Mouse (Mus musculus): ENCODE results near the gene Grhpr. TPM values are rescaled to one million over a fixed set of nuclear protein-coding genes. Genes with fewer than 3 reads are reported as not detected.
A peak's percentile ranks its signal among the peaks of the same experiment; 100 is the strongest.
"Not testable (repeated sequence)": the region's sequence is repeated elsewhere in the genome, so short reads cannot be mapped to it uniquely, and the experiment has no call there.

Grhpr gene
- total RNA-seq, 2 experiments from 2014 or later = 2.8 to 7.0 TPM

DNA sequence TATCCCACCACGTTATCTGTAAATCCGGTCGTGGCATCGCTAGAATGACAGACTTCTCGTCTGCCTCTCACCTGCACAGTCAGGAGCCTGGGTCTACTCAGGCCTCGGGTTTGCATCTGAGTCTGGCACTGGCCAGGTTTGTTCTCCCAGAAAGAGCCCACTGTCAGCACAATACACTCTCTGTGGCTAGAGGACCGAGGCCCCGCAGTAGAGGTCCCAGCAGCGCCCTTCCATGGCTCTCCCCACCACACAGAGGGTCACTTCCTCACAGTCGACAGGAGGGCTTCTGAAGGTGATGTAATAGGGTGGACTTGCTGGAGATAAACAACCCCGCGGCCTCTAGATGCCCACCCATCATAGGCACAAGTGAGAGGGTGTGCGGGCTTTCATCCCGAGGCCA lies 7.3 kb upstream of the Grhpr start:
- ATAC-seq (ENCODE audit: poor library complexity, severe bottlenecking) = no peak

DNA sequence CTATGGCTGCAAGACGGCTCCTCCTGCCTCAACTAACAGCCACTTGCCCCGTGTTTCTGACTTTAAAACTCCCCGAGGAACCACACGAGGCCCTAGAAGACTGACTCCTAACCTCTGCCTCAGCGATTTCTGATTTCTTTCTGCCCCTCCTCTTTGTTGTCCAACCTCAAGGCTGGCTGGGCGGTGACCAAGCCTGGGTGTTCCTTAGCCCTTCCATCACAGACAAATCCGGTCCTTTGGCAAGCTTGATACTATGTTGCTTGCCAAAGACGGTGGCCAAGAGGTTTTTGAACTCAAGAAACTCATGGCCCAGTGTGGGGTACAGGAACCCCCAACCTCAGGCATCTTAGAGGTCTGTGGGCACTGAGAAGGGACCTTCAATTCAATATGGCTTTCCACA lies 6.9 kb upstream of the Grhpr start:
- ATAC-seq (ENCODE audit: poor library complexity, severe bottlenecking) = no peak

DNA sequence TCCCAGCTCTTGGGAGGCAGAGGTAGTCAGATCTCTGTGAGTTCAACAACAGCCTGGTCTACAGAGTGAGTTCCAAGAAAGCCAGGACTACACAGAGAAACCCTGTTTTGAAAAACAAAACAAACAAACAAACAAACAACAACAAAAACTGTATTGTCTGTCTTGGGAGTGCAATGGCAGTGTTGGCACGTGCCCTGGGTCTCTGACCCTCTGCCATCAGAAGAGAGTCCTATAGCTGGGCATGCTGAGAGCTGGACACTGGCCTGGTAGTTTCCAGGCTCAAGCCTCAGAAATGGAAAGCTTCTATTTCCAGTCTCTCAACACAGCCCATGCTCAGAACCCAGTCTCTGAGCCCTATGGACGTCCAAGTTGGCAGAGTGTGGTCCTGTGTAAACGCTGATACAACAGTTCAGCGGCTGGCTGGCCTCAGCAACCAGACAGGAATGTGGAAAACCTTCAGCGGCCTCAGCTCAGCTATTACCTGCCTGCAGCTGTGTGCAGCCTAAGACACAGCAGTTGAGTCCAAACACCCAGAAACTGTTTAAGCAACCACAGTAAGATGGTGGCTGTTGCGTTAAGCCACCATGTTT lies 5.1 kb upstream of the Grhpr start:
- no peak for ATAC-seq (ENCODE audit: poor library complexity, severe bottlenecking)

DNA sequence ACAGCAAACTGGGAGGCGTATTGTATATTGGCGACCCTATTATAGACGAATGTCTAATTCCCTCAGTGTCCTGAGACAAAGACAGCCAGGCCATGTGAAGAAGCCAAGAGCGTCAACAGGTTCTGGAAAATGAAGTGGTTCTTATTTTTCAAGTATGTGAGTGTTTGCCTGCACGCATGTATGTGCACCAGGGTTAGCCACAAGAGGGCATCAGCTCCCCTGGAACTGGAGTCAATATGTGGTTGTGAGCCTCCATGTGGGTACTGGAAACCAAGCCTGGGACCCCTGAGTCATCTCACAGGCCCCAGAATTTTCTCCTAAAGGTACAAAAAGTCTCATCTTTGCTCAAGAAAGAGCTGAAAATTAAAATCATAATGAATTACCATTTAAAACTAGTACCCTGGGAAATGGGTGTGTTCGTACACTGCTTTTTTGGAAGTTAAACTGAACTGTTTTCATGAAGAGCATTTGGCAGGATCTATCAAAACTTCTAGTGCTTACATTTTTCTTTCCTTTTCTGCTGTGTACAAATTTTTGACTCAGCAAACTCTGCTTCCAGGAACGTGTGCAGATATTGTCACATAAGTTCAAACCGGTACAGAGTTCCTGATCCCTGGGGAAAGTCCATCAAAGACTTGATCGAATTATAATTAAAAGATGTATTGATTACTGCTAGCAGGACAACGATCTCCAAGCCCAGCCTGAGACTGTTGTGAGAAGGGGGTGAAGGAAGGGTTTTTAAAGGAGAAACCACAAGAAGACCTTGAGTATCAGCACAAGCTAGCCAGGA lies 4.1 kb upstream of the Grhpr start:
- ATAC-seq (ENCODE audit: poor library complexity, severe bottlenecking) = no peak

DNA sequence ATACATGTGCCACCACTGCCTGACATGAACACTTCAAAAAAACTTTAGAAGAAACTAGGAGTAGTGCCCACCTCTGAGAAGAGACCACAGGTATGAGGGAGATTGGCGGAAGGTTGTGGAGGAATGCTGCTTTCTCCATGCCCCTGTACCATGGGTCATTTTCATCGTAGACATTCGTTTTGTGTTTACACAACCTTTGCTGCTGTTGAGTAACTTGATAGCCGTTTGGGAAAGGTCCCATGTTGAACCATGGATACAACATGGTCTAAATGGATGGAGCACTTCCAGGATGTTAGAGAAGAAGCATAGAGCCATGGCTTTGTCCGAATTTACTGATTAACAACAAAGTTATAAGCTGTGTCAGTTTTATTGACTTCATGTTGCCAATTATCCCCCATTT lies 3.0 kb upstream of the Grhpr start:
- no peak for ATAC-seq (ENCODE audit: poor library complexity, severe bottlenecking)

DNA sequence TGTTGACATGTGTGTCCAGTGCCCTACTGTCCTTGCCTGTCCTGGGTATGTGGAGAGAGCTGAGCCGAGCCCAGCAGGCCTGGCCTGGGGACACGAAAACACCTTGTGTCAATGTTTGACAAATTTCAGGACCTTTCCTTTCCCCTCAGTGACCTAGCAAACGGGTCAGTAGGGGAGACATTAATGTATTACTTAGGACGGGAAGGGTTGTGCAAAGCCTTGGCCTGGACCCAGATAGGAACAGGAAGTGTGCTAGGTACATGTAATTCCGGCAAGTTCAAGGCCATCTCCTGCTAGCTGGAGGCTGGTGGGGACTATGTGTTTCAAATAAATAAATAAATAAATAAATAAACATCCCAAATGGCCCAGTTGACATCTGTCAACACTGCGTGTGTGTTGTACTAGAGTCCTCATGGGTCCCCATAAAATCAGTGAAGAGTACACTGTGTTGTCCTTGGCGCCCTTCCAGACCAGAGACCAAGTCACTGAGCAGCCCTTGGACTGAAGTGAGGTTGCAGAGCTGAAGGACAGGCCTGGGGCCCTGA lies 1.3 kb upstream of the Grhpr start:
- no peak for ATAC-seq (ENCODE audit: poor library complexity, severe bottlenecking)

DNA sequence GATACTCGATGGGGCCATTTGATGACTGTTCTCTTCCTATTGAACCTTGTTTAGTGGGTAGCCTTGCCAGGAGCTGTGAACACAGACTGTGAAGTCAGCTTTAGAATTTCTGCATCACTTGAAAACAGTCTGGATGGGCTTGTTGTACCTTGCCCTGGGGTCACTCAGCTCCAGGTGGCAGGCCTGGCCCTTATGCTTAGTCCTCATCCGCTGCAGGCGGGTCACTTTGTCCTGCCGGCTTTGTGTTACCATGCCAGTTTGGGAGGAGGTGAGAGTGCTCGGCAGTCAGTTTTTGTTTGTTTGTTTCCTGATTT lies 736 bp downstream of the Grhpr start:
- ATAC-seq (ENCODE audit: poor library complexity, severe bottlenecking) = no peak

DNA sequence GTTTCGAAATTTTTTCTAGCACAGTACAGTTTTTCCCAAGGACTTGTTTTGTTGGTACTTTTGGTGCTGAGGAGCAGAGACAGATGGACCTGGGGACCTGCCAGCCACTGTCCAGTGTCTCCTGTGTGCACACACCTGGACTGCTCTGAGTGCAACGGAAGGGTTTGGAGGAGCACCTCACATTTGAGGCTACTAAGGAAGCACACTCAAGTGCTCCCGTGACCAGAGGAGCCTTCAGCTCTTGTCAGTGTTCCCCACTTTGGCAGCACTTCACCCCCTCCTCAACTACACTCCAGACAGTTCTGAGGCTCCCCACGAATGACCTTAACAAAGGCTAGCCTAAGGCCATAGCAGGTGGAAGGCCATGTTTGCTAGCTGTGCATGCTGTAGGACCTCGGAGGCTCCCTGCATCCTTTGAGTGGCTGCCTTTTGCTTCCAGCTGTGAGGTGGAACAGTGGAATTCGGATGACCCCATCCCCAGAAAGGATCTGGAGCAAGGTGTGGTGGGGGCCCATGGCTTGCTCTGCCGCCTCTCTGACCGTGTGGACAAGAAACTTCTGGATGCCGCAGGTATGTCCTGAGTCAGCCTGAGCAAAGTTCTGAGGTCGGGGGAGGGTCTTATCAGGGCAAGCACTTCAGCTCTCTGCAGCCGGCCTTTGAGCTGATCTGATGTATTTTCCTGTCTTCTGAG lies 1.4 kb downstream of the Grhpr start:
- no peak for ATAC-seq (ENCODE audit: poor library complexity, severe bottlenecking)

DNA sequence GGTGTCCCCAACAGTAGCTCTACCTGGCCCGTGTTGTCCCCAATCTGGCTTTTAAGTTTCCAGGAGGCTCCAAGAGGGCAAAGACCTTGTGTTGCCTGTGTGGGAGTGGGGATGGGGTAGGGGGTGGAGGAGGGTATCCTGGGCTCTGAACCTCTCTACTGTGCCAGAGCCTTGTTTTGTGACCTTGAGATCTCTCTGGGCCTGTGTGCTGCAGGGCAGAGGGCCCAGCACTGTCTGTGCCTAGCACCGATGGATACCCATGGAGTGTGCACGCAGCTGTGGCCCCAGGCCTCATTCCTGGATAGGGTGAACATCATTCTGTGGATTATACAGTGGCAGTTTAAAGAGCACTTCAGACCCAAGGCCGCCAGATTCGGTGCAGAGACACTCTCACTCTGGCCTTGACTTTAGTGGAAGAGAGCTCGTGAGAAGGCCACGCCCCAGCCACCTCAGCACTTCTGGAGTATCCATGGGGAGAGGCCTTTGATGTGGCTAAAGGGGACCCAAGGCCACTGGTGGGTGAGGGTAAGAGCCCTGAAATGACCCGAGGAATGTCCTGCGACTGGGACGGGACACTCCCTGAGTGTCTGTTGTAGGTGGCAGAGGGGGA lies 2.0 kb downstream of the Grhpr start:
- ATAC-seq (ENCODE audit: poor library complexity, severe bottlenecking) = no peak

DNA sequence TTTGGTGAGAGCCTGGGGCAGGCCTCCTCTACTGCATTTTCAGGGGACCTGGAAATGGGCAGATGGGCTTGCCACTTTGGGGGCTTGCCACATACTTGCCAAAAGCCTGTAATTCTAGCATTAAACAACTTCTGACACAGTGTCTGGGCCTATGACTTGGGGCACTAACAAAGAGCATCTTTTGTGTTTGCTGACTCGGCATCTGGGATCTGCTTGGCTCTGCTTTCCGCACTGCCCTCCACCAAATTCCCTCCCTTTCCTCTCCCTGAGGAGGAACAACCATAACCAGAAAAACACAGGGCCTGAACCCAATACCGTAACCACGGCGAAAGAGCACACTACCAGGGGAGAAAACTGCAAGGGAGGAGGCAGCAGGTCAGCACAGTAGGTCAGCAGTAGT lies 9.4 kb downstream of the Grhpr start:
- no peak for ATAC-seq (ENCODE audit: poor library complexity, severe bottlenecking)

DNA sequence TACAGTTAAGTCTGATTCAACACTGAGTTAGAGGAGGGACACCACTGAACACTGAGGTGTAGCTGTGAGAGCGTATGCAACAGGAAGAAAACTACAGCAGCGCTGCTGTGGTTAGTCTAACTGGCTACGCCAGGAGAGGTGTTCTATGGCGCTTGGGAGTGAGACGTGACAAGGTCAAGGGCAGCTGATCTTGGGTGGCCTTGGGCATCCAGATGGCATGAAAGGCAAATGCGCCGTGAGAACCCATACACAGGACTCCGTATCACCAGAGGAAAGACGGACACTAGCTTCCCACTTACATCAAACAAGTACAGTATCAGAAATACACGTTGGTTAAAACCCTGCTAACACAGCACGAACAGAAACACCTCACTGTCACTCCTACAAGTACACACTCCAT lies 11.1 kb downstream of the Grhpr start:
- not testable (repeated sequence) for ATAC-seq (ENCODE audit: poor library complexity, severe bottlenecking)

DNA sequence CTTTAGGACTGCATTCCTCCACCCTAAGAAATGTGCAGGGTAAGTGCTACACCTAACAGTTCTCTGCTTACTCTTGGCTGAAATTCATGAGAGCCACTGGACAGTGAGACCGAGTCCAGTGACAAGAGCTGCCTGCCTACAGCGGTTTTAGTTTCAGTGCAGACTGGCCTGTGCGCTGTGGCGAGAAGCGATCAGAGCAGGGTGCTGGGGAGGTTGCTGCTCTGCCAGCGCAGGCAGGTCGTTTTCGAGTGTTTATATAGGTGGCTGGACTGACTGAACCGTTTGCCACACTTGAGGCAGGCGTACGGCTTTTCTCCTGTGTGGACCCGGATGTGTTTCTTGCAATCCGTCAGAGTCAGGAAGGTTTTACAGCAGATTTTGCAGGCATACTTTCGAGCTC lies 12.0 kb downstream of the Grhpr start:
- not testable (repeated sequence) for ATAC-seq (ENCODE audit: poor library complexity, severe bottlenecking)

DNA sequence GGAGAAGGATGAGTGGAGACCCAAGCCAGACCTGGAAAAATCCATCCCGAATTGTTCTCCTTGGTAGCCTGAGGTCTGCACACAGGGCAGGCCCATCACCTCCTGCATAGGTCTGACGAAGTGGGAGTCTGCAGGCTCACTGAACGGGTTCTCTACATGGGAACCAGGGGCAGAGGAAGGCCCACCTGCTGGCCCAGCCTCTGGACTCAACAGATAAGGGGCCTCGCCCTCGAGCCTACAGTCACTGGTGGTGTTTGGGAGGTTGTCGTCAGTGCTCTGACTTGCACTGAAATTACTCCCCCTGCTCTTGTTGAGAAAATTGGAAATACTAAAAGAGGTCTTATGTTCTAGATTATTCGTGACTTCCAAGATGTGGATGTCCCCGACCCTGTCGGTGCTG lies 12.7 kb downstream of the Grhpr start:
- peak; percentile 38; the same call in 1 of the 2 replicates for ATAC-seq (ENCODE audit: poor library complexity, severe bottlenecking)

DNA sequence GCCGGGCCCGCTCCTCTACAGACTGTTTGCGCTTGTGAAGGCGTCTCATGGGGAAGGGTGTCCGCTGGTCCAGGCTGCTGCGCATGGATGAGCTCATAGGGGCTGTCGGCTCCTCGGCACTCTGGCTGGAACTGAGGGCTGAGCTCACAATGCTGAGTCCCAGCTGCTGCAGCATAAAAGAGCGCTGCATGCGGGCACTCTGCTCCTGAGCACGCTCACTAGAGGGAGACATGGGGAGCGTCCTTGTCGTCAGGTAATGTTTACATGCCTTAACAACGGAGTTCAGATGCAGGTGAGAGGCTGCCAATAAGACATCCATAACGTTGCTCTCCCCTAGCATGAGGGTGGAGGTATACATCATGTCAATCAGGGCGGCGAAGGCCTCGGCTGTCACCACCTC lies 13.6 kb downstream of the Grhpr start:
- ATAC-seq (ENCODE audit: poor library complexity, severe bottlenecking) = no peak

DNA sequence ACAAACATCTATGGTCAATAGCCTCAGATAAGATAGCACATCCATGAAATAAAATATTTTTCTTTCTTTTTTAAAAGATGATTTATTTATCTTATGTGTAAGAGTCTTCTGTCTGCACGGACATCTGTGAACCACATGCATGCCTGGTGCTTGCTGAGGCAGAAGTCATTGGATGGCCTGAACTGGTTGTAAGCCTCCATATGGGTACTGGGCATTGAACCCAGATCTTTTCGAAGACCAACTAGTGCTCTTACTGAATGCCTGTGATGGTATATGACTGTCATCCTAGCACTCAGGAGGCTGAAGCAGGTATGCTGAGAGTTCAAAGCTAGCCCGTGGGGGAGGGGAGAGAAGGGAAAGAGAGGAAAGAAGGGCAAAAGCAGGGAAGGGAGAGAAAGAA lies 16.9 kb downstream of the Grhpr start:
- ATAC-seq (ENCODE audit: poor library complexity, severe bottlenecking) = no peak

DNA sequence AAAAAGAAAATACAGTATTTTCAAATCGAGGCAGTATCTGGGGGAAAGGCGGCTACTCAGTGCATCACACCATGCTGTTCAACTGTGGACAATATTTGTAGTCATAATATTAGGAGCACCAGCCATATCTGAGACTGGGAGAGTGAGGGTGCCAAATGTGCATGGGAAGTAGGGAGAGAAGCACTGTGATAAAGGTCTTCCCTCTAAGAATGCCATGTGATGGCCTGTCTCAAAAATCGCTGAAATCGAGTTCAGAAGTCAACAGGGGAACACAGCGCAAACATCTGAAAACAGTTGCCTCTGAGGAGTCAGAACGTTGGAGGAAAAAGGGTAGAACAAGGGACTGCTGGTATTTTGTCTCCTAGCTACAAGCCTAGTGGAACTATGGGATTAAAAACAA lies 18.8 kb downstream of the Grhpr start:
- ATAC-seq (ENCODE audit: poor library complexity, severe bottlenecking) = no peak

DNA sequence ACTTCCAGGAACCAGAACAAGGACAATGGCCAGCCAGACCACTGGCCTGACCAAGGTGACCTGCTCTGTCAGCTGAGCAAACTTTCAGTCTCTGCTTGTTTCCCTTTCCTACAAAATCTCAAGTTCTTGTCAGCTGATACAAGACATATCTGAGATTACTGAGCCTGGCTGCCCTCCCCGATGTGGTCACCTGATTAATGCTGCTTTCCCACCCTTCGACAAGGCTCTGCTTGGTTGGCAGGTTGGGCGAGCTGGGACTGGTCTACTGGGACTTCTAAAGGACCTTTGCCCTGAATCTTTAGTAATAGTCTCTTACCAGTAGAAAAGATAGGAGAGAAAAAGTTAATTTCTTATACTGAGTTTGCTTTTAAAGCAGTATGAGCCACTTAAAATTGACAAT lies 24.3 kb downstream of the Grhpr start:
- ATAC-seq (ENCODE audit: poor library complexity, severe bottlenecking) = no peak

DNA sequence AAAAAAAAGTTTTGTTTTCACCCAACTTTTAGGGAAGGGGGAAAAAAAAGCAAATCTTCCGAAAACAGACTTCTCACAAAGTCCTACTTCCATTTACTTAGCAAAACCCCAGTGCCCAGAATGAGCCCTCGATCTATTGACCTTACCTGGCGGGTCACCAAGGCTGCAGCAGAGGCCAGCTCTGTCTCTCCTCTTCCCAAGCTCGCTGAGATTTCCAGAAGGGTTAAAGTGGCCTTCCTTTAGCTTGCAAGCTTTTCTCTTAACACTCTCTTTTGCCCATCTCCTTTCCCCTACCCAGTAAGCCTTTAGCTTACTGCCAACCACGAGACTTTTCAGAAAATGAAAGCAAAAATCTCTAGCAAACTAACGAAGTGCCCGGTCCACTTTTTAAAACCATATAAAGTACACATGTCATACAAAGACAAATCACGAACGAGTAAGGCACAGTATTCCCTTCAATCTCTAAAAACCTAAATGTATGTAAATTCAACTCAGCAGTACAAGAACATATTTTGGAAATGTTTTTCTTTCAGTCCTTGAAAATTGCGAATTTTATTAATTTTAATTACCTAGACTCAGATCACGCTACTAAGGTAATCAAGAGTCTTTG lies 29.7 kb downstream of the Grhpr start:
- ATAC-seq (ENCODE audit: poor library complexity, severe bottlenecking) = no peak

DNA sequence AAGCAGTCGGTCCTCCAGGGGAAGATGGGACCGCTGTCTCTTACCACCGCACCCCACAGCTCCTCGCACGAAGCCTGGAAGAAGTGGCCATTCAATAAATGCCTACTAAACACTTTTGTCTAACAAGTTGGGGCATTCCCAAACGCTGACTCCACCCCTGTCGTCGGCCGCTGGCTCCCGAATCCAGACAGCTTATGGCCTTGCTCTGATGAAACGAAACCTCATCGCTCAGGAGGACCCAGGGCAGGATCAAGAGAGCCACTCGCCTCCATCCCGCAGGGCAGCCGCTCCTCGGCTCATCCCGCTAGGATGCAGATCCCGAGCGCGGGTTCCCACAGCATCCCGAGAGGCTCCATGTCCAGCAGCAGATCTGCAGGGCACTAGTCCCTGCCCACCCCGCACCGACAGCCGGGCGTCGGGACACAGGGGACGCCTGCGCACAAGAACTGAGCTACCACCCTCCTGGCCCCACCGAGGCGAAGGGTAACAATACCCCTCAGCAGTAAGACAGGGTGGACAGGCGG lies 30.4 kb downstream of the Grhpr start:
- no peak for ATAC-seq (ENCODE audit: poor library complexity, severe bottlenecking)

DNA sequence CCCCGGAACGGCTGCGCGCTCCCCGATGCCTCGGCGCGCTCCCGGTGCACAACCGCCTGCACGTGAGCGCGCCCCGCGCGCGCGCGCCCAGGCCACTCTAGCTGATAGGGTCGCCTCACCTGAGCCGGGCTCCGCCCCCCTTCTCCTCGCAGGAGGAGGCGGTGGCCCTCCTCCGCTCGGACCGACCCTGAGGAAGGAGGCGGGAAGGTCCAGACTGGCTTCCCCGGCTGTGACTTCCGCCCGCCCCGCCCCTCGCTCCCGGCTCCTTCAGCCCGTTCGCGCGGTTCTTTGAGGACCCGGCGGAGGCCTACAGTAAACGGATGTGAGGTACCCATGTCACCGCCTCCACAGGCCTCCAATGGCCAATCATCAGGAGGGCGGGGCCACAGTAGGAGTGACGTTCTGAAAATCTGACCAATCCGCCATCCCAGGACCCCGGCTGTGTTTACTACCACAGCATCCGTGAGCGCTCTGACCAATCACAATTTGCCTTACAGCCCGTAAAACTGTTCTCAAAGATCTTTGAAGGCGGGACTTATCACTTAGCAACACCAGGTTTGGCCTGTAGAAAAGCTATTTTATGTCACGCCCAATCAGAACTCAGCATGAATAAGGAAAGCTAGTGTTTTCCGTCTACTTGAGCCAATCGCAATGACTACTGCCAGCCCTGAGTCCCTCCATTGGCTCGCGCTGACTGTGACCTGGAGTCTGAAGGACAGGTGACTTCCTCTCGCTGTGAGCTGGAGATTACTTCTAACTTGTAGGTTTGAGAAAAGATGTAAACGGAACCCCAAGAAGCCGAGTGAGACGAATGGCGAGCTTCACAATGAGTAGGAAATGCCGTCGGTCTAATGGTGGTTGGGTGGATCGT lies 31.1 kb downstream of the Grhpr start, which contains the start of gene Zbtb5:
Gene Zbtb5, minus strand, starts transcription at position 308 of the 871 bp plus-strand sequence.
- ATAC-seq (ENCODE audit: poor library complexity, severe bottlenecking) = peak; percentile 84
